Mouse (Mus musculus) lung, adult 2 months (tissue): ENCODE measurements around the gene Snapc4. TPM values are rescaled to one million over a fixed set of nuclear protein-coding genes. Genes with fewer than 3 reads are reported as not detected.
A peak's percentile ranks its signal among the peaks of the same experiment; 100 is the strongest.

Source experiments
- DNase-seq: peaks from one replicate; pipeline ENCODE4 v3.0.0; 2022
- H3K4me1 ChIP-seq: fragments of 200-500 bp; 2 replicates; pipeline ENCODE4 v1.6.1; 2011; ENCODE audit warnings: low read length; ENCODE audit not compliant: control insufficient read depth, insufficient read depth
- H3K4me3 ChIP-seq: fragments of 200-500 bp; replicated peaks from 2 replicates; pipeline ENCODE3; 2011; ENCODE audit warnings: low read depth, mild to moderate bottlenecking, control low read depth, low read length; ENCODE audit errors: extremely low read depth
- CTCF ChIP-seq: fragments of 200-500 bp; IDR thresholded peaks from 2 replicates; pipeline ENCODE4 v1.5.1; 2011; ENCODE audit warnings: mild to moderate bottlenecking, low read length, control low read depth; ENCODE audit not compliant: insufficient read depth
- POLR2A ChIP-seq: fragments of 200-500 bp; IDR thresholded peaks from 2 replicates; pipeline ENCODE4 v1.6.1; 2011; ENCODE audit warnings: low read depth, mild to moderate bottlenecking, control low read depth, low read length, borderline replicate concordance; ENCODE audit errors: extremely low read depth
- WGBS: fragments of 180-500 bp; shearing (Covaris S2); methylation state at CpG from one replicate; pipeline ENCODE4 v1.1.7; 2018; 5-methylcytosine and 5-hydroxymethylcytosine counted together
- polyA plus RNA-seq: library from polyadenylated mRNA; depleted of rRNA; stranded (reverse); fragments of >200 nt; gene quantifications from 2 replicates; pipeline ENCODE4 v1.2.3, GENCODE M21; 2012; rRNA removed

The Snapc4 gene
- 27.9 and 31.0 TPM in 2 replicates for polyA plus RNA-seq

DNA sequence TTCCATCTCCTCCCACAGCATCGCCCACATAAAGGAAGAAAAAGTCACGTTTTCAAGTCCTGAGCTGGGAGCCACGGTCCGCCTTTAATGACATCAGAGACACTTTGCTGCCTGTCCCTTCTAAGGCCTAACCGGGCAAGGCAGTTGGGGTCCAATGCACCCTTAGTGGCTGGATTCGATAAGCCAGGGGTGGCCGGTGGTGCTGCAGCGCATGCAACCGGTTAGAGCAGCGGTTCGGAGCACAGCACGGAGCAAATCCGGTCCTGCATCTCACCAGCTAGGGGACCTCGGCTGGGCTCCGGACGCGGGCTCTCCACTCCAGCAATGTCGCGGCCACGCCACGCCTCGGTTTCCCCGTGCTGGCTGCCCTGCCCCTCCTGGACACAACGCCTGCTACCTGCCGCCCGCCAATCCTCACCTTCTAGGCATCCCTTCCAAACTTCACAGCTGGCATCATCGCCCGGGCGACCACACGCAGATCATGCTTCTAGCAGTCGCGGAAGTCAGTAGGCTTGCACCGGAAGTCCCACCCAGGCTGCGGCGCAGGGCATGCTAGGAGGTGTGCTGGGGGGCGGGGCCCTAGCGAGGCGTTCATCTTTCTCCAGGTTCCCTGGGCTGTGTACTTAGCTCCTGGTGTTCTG, at the start of gene Snapc4:
Gene Snapc4, minus strand, starts transcription at position 523 of the 641 bp plus-strand sequence.
- no peak for TF ChIP-seq CTCF
- TF ChIP-seq POLR2A = 0 out of 2 replicates have a peak, but pooled peaks have one; percentile 24
- peak; percentile 78 for DNase-seq
- Histone ChIP-seq H3K4me3 (peak within 1 kb of the TSS; percentile 94), H3K4me1 (peaks cover 3% of the 10 kb centered on the region)
- under 1% methylated on average over 38 of the region's 38 CpGs for WGBS

GRCm38 (mm10) chr2:26429851-26430250, 49.4 kb upstream of the Snapc4 start:
- TF ChIP-seq CTCF = no peak
- TF ChIP-seq POLR2A = no peak
- Histone ChIP-seq H3K4me3 (no peak overlapping the region), H3K4me1 (no peaks in the 10 kb centered on the region)
- no peak for DNase-seq
- WGBS = 94% methylated on average over 5 of the region's 5 CpGs

- H3K4me1 ChIP-seq = no peaks in the 10 kb centered on the region
Measured at GRCm38 (mm10) chr2:26424541-26424940, 44.1 kb upstream of the Snapc4 start.

DNA sequence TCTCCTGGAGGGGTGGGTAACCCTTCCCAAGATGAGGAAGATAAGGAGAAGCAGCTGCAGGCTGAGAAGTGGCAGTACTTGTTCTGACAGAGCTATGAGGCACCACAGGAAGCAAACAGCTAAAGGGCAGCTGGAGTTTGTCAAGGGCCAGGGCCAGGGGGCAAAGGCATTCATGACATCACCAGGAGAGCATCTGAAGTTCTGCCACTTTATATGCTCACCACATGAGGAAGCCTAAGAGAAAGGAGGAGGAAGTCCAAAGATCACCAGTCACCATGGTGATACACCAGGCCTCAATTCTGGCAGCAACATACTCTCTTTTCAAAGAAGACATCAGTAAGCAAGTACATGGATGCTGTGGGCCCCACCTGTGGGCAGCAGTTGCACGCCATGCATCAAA, 42.6 kb upstream of the Snapc4 start:
- 86% methylated on average over 1 of the region's 1 CpGs for WGBS
- no peak for TF ChIP-seq CTCF
- no peak for TF ChIP-seq POLR2A
- Histone ChIP-seq H3K4me1 (no peaks in the 10 kb centered on the region), H3K4me3 (no peak overlapping the region)
- no peak for DNase-seq

More at GRCm38 (mm10) chr2:26424541-26424940, 44.1 kb upstream of the Snapc4 start:
- H3K4me3 ChIP-seq = no peak overlapping the region
- WGBS = 88% methylated on average over 2 of the region's 2 CpGs
- no peak for DNase-seq
- no peak for TF ChIP-seq POLR2A

DNA sequence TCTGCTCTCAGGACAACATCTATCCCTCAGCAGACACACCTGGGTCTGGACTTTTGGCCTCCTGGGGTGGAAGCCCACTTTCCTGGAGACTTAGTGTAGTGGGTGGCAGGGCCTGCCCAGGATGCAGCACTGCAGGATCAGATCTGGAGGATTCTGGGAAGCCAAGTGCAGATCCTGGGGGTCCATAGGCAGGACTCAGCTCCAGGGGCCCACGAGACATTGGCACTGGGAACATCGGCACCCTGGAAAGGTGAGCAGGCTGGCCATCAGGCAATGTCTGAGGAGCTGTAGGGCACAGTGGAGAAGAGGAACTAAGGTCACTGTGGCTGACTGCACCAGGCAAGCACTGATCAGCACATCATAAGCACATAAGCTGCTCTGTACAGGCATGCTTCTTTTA, 41.5 kb upstream of the Snapc4 start:
- Histone ChIP-seq H3K4me1 (no peaks in the 10 kb centered on the region), H3K4me3 (no peak overlapping the region)
- DNase-seq = no peak
- no peak for TF ChIP-seq POLR2A
- TF ChIP-seq CTCF = no peak
- 96% methylated on average over 2 of the region's 2 CpGs for WGBS

DNA sequence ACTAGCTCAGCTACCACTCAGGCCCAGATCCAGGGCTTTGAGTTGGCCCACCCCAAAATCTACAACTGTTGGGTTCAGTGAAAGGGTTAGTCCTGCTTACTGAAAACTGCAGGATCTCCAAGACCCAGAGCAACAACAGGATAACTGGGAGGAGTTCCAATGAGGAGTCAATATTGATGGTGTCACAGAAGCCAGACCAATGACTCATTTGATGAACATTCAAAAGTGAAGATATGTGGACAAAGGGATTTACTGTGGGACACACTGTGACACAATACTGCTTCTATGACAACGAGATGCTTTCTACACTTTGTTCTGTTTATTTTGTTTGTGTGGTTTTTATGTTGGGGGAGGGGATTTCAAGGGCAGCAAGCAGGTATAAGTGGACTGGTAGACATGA, 37.7 kb upstream of the Snapc4 start:
- no peak for DNase-seq
- no peak overlapping the region for H3K4me3 ChIP-seq
- no peak for TF ChIP-seq POLR2A
- WGBS = 72% methylated on average over 1 of the region's 1 CpGs
- H3K4me1 ChIP-seq = no peaks in the 10 kb centered on the region

DNA sequence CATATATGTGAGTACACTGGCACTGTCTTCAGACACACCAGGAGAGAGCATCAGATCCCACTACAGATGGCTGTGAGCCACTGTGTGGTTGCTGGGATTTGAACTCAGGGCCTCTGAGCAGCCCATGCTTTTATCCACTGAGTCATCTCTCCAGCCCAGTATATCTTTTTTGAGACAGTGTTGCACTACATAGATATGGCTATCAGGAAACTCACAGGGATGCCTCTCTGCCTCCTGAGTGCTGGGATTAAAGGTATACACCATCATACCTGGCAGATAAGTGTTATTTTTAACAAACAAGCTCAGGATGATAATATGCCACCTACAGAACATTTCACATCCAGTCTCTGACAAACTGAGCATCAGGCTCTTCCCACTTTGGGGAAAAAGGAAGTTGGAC, 36.6 kb upstream of the Snapc4 start:
- no peak for DNase-seq
- Histone ChIP-seq H3K4me1 (no peaks in the 10 kb centered on the region), H3K4me3 (no peak overlapping the region)
- TF ChIP-seq POLR2A (no peak), CTCF (no peak)

- DNase-seq = no peak
- peaks cover 11% of the 10 kb centered on the region for H3K4me1 ChIP-seq
- H3K4me3 ChIP-seq = no peak overlapping the region
- TF ChIP-seq POLR2A = no peak
- TF ChIP-seq CTCF = no peak
- WGBS = 54% methylated on average over 5 of the region's 5 CpGs
Measured at GRCm38 (mm10) chr2:26410931-26411411, 30.5 kb upstream of the Snapc4 start.

DNA sequence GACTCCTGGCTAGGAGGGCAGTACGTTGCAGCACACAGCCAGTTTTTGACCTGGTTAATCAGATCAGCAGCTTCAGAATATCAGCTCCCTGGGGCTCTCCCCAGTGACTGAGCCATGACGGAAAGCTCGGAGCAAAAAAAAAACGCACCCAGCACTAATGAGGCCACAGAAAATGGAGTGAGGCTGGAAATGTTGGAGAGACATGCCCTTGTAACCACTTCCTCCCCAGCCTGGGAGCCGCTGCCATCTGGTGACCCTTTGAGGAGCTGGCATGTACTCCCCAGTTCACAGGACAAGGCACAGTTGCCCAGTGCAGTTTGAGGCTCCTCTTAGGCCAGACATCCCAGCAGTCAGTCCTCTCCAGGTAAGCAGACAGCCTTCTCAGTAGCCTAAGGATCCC, 29.6 kb upstream of the Snapc4 start:
- Histone ChIP-seq H3K4me3 (no peak overlapping the region), H3K4me1 (peaks cover 11% of the 10 kb centered on the region)
- WGBS = 71% methylated on average over 5 of the region's 5 CpGs
- no peak for DNase-seq
- no peak for TF ChIP-seq CTCF

DNA sequence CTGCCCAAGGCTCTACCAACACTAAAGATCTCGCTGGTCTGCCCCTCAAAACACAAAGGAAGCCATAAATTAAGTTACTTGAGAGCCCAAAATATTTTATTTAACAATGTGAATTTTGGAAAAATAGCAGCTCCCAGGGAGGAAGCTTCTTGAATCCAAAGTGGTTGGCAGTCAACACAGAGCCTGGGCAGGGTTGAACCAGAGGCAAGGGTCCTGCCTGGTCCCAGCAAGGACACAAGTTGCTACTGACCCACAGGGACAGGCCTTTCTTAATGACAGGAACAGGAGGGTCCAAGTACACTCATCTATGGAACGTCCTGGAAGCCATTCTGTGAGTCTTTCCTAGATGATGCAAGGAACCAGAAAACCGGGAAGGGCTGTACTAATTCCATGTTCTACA, 28.9 kb upstream of the Snapc4 start:
- no peak for TF ChIP-seq CTCF
- no peak for TF ChIP-seq POLR2A

More for the DNA sequence above, 28.9 kb upstream of the Snapc4 start:
- DNase-seq = no peak
- H3K4me1 ChIP-seq = peaks cover 11% of the 10 kb centered on the region
- 56% methylated on average over 3 of the region's 3 CpGs for WGBS
- H3K4me3 ChIP-seq = no peak overlapping the region
